Mouse (Mus musculus): ENCODE measurements at regions not wholly inside any gene's neighbourhood (a gene's known extent, or its start where the extent isn't known, plus 50 kb on each side); places are given as distances from the start of the nearest gene placed in this dataset.

- Histone ChIP-seq H3K4me1 (ENCODE audit: control insufficient read depth, insufficient read depth, low read length) (no peaks in the 10 kb centered on the region), H3K9me3 (ENCODE audit: control insufficient read depth, low read length) (no peaks in the 10 kb centered on the region), H3K9ac (ENCODE audit: low read depth, low read length) (no peak overlapping the region), H3K27ac (replicated peaks; ENCODE audit: low read depth, low read length) (no peak overlapping the region), H3K4me3 (ENCODE audit: low read depth, low read length) (no peak overlapping the region), H3K4me2 (ENCODE audit: low read depth, low read length) (no peak overlapping the region), H3K36me3 (ENCODE audit: control insufficient read depth, insufficient read depth, low read length) (no peaks in the 10 kb centered on the region), H3K27me3 (replicated peaks; ENCODE audit: control insufficient read depth, insufficient read depth, low read length) (no peaks in the 10 kb centered on the region)
- 40% methylated on average over 9 of the region's 9 CpGs for WGBS
- DNase-seq (ENCODE audit: low spot score): peak; percentile 44
- ATAC-seq (ENCODE audit: low read depth): no peak
Measured at GRCm38 (mm10) chr3:101661184-101661992, 56.9 kb upstream of the Atp1a1 start.

GRCm38 (mm10) chr3:101660635-101661034 is 56.2 kb upstream of the Atp1a1 start:
- Histone ChIP-seq H3K4me1 (ENCODE audit: control insufficient read depth, insufficient read depth, low read length) (no peaks in the 10 kb centered on the region), H3K9ac (ENCODE audit: low read depth, low read length) (no peak overlapping the region), H3K27me3 (replicated peaks; ENCODE audit: control insufficient read depth, insufficient read depth, low read length) (no peaks in the 10 kb centered on the region), H3K27ac (replicated peaks; ENCODE audit: low read depth, low read length) (no peak overlapping the region), H3K36me3 (ENCODE audit: control insufficient read depth, insufficient read depth, low read length) (no peaks in the 10 kb centered on the region), H3K4me2 (ENCODE audit: low read depth, low read length) (no peak overlapping the region), H3K9me3 (ENCODE audit: control insufficient read depth, low read length) (no peaks in the 10 kb centered on the region), H3K4me3 (ENCODE audit: low read depth, low read length) (no peak overlapping the region)
- 56% methylated on average over 6 of the region's 6 CpGs for WGBS
- DNase-seq (ENCODE audit: low spot score) (no peak), ATAC-seq (ENCODE audit: low read depth) (no peak)

- Histone ChIP-seq H3K36me3 (ENCODE audit: control insufficient read depth, insufficient read depth, low read length) (no peaks in the 10 kb centered on the region), H3K4me1 (ENCODE audit: control insufficient read depth, insufficient read depth, low read length) (no peaks in the 10 kb centered on the region), H3K27me3 (replicated peaks; ENCODE audit: control insufficient read depth, insufficient read depth, low read length) (no peaks in the 10 kb centered on the region), H3K4me3 (ENCODE audit: low read depth, low read length) (no peak overlapping the region), H3K9ac (ENCODE audit: low read depth, low read length) (no peak overlapping the region), H3K27ac (replicated peaks; ENCODE audit: low read depth, low read length) (no peak overlapping the region), H3K4me2 (ENCODE audit: low read depth, low read length) (no peak overlapping the region), H3K9me3 (ENCODE audit: control insufficient read depth, low read length) (no peaks in the 10 kb centered on the region)
- DNase-seq (ENCODE audit: low spot score) (no peak), ATAC-seq (ENCODE audit: low read depth) (no peak)
- 92% methylated on average over 4 of the region's 4 CpGs for WGBS
Measured at GRCm38 (mm10) chr3:101660176-101660575, 55.7 kb upstream of the Atp1a1 start.

GRCm38 (mm10) chr3:101657979-101658378 is 53.5 kb upstream of the Atp1a1 start:
- H3K4me1 ChIP-seq (ENCODE audit: control insufficient read depth, insufficient read depth, low read length): no peaks in the 10 kb centered on the region
- no peak overlapping the region for H3K9ac ChIP-seq (ENCODE audit: low read depth, low read length)
- no peak overlapping the region for H3K4me3 ChIP-seq (ENCODE audit: low read depth, low read length)
- no peaks in the 10 kb centered on the region for H3K36me3 ChIP-seq (ENCODE audit: control insufficient read depth, insufficient read depth, low read length)
- H3K27ac ChIP-seq (replicated peaks; ENCODE audit: low read depth, low read length): no peak overlapping the region
- no peak overlapping the region for H3K4me2 ChIP-seq (ENCODE audit: low read depth, low read length)
- no peaks in the 10 kb centered on the region for H3K9me3 ChIP-seq (ENCODE audit: control insufficient read depth, low read length)
- ATAC-seq (ENCODE audit: low read depth): no peak
- DNase-seq (ENCODE audit: low spot score): no peak
- no peaks in the 10 kb centered on the region for H3K27me3 ChIP-seq (replicated peaks; ENCODE audit: control insufficient read depth, insufficient read depth, low read length)

- ATAC-seq (ENCODE audit: low read depth): no peak
- Histone ChIP-seq H3K27me3 (replicated peaks; ENCODE audit: control insufficient read depth, insufficient read depth, low read length) (no peaks in the 10 kb centered on the region), H3K36me3 (ENCODE audit: control insufficient read depth, insufficient read depth, low read length) (no peaks in the 10 kb centered on the region), H3K4me2 (ENCODE audit: low read depth, low read length) (no peak overlapping the region), H3K4me1 (ENCODE audit: control insufficient read depth, insufficient read depth, low read length) (no peaks in the 10 kb centered on the region), H3K9me3 (ENCODE audit: control insufficient read depth, low read length) (no peaks in the 10 kb centered on the region), H3K27ac (replicated peaks; ENCODE audit: low read depth, low read length) (no peak overlapping the region), H3K9ac (ENCODE audit: low read depth, low read length) (no peak overlapping the region), H3K4me3 (ENCODE audit: low read depth, low read length) (no peak overlapping the region)
- no peak for DNase-seq (ENCODE audit: low spot score)
- 80% methylated on average over 4 of the region's 4 CpGs for WGBS
Measured at GRCm38 (mm10) chr3:101654720-101655119, 50.2 kb upstream of the Atp1a1 start.

Measured in embryonic facial prominence, embryonic 14.5 days (tissue).